Mouse (Mus musculus) left cerebral cortex, adult 18-20 months (tissue): Measurements from ENCODE around the gene Ncapg2. TPM values are rescaled to one million over a fixed set of nuclear protein-coding genes. Genes with fewer than 3 reads are reported as not detected.

Experiments used
- total RNA-seq, 2 experiments: library from RNA; stranded (reverse); gene quantifications; 2 replicates each; pipeline ENCODE4 v1.2.3; 2021

The Ncapg2 gene
- total RNA-seq, 2 experiments from 2014 or later = 5.7 to 7.0 TPM

Other genes with a start within 250 kb of the Ncapg2 start
- gene Wdr60, start 142.4 kb upstream of the Ncapg2 start, total RNA-seq = 10 to 100 TPM; 17.2 to 18.2 TPM
- not detected for gene Gm11027, start 130.0 kb upstream of the Ncapg2 start, total RNA-seq
- gene Esyt2, start 124.2 kb upstream of the Ncapg2 start, total RNA-seq = 10 to 100 TPM; 57.8 to 58.5 TPM
- 100 to 1,000 TPM; 307 to 332 TPM for gene Ptprn2, start 80.3 kb downstream of the Ncapg2 start, total RNA-seq